Mouse (Mus musculus): ENCODE measurements at regions not wholly inside any gene's neighbourhood (a gene's known extent, or its start where the extent isn't known, plus 50 kb on each side); places are given as distances from the start of the nearest gene placed in this dataset.

GRCm38 (mm10) chr4:87653440-87654165 is 379.6 kb downstream of the Mllt3 start:
- Histone ChIP-seq H3K9ac (ENCODE audit: low read depth, low read length) (no peak overlapping the region), H3K4me3 (replicated peaks; ENCODE audit: low read depth, low read length) (no peak overlapping the region), H3K9me3 (replicated peaks; ENCODE audit: low read length) (no peaks in the 10 kb centered on the region), H3K4me2 (ENCODE audit: low read length) (no peak overlapping the region), H3K4me1 (replicated peaks; ENCODE audit: insufficient read depth, low read length) (peaks cover 4% of the 10 kb centered on the region; the same call in 1 of the 2 replicates), H3K36me3 (ENCODE audit: insufficient read depth, low read length) (no peaks in the 10 kb centered on the region), H3K27ac (no peak overlapping the region), H3K27me3 (ENCODE audit: insufficient read depth, low read length) (no peaks in the 10 kb centered on the region)
- no peak for TF ChIP-seq CTCF (IDR thresholded peaks at IDR 0.05; ENCODE audit: low read depth)
- WGBS, result 55% methylated on average over 5 of the region's 5 CpGs
- no peak; the same call in 1 of the 2 replicates for ATAC-seq (replicated peaks; ENCODE audit: low FRiP score, low read depth)
- DNase-seq (ENCODE audit: low spot score), result peak; percentile 71

GRCm38 (mm10) chr4:87652314-87652934 is 380.7 kb downstream of the Mllt3 start:
- ATAC-seq (replicated peaks; ENCODE audit: low FRiP score, low read depth) (no peak), DNase-seq (ENCODE audit: low spot score) (no peak)
- 41% methylated on average over 8 of the region's 8 CpGs for WGBS
- no peaks in the 10 kb centered on the region for H3K36me3 ChIP-seq (ENCODE audit: insufficient read depth, low read length)
- 0 out of 2 replicates have a peak, but pooled peaks cover 11% of the 10 kb centered on the region for H3K4me1 ChIP-seq (replicated peaks; ENCODE audit: insufficient read depth, low read length)
- no peak overlapping the region for H3K27ac ChIP-seq
- no peak for TF ChIP-seq CTCF (IDR thresholded peaks at IDR 0.05; ENCODE audit: low read depth)
- no peak overlapping the region for H3K9ac ChIP-seq (ENCODE audit: low read depth, low read length)
- H3K4me2 ChIP-seq (ENCODE audit: low read length), result no peak overlapping the region
- H3K4me3 ChIP-seq (replicated peaks; ENCODE audit: low read depth, low read length), result no peak overlapping the region
- no peaks in the 10 kb centered on the region for H3K9me3 ChIP-seq (replicated peaks; ENCODE audit: low read length)
- H3K27me3 ChIP-seq (ENCODE audit: insufficient read depth, low read length), result no peaks in the 10 kb centered on the region

GRCm38 (mm10) chr4:87651275-87651674 is 381.9 kb downstream of the Mllt3 start:
- ATAC-seq (replicated peaks; ENCODE audit: low FRiP score, low read depth) (no peak), DNase-seq (ENCODE audit: low spot score) (no peak)
- H3K27ac ChIP-seq, result no peak overlapping the region
- WGBS, result 86% methylated on average over 3 of the region's 3 CpGs
- H3K36me3 ChIP-seq (ENCODE audit: insufficient read depth, low read length), result no peaks in the 10 kb centered on the region
- no peak overlapping the region for H3K4me2 ChIP-seq (ENCODE audit: low read length)
- H3K9me3 ChIP-seq (replicated peaks; ENCODE audit: low read length), result no peaks in the 10 kb centered on the region
- H3K4me3 ChIP-seq (replicated peaks; ENCODE audit: low read depth, low read length), result no peak overlapping the region
- no peak for TF ChIP-seq CTCF (IDR thresholded peaks at IDR 0.05; ENCODE audit: low read depth)
- no peaks in the 10 kb centered on the region for H3K27me3 ChIP-seq (ENCODE audit: insufficient read depth, low read length)
- H3K9ac ChIP-seq (ENCODE audit: low read depth, low read length), result no peak overlapping the region
- H3K4me1 ChIP-seq (replicated peaks; ENCODE audit: insufficient read depth, low read length), result 0 out of 2 replicates have a peak, but pooled peaks cover 11% of the 10 kb centered on the region

- ATAC-seq (replicated peaks; ENCODE audit: low FRiP score, low read depth), result no peak
- Histone ChIP-seq H3K27me3 (ENCODE audit: insufficient read depth, low read length) (no peaks in the 10 kb centered on the region), H3K9me3 (replicated peaks; ENCODE audit: low read length) (no peaks in the 10 kb centered on the region), H3K4me1 (replicated peaks; ENCODE audit: insufficient read depth, low read length) (0 out of 2 replicates have a peak, but pooled peaks cover 11% of the 10 kb centered on the region), H3K27ac (no peak overlapping the region), H3K4me3 (replicated peaks; ENCODE audit: low read depth, low read length) (no peak overlapping the region), H3K36me3 (ENCODE audit: insufficient read depth, low read length) (no peaks in the 10 kb centered on the region), H3K4me2 (ENCODE audit: low read length) (no peak overlapping the region), H3K9ac (ENCODE audit: low read depth, low read length) (no peak overlapping the region)
- WGBS, result 56% methylated on average over 6 of the region's 6 CpGs
- no peak for TF ChIP-seq CTCF (IDR thresholded peaks at IDR 0.05; ENCODE audit: low read depth)
- DNase-seq (ENCODE audit: low spot score), result no peak
These were observed 382.3 kb downstream of the Mllt3 start for GRCm38 (mm10) chr4:87650837-87651236.

- H3K4me1 ChIP-seq (replicated peaks; ENCODE audit: insufficient read depth, low read length), result 0 out of 2 replicates have a peak, but pooled peaks cover 11% of the 10 kb centered on the region
- no peak for ATAC-seq (replicated peaks; ENCODE audit: low FRiP score, low read depth)
- 84% methylated on average over 3 of the region's 3 CpGs for WGBS
These were observed 382.8 kb downstream of the Mllt3 start for GRCm38 (mm10) chr4:87650393-87650792.

DNA sequence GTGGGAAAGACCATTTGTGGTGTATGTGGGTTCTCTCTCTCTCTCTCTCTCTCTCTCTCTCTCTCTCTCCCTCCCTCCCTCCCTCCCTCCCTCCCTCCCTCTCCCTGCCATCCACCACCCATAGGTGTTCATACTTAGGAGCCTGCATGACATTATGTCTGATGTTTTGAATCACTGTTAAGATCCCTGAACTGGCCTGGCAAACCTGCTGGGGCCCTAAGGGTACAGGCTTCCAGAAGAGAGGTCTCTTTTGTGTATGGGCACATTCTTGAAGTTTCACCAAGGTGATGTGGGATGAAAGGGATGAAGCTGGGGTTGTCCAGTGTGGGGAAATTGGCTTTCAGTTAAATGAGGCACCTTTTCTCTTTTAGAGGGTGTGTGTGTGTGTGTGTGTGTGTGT is 384.2 kb downstream of the Mllt3 start:
- H3K4me2 ChIP-seq (ENCODE audit: low read length), result peak overlapping the region; percentile 54
- no peaks in the 10 kb centered on the region for H3K27me3 ChIP-seq (ENCODE audit: insufficient read depth, low read length)
- H3K4me1 ChIP-seq (replicated peaks; ENCODE audit: insufficient read depth, low read length), result 0 out of 2 replicates have a peak, but pooled peaks cover 11% of the 10 kb centered on the region
- no peak overlapping the region for H3K4me3 ChIP-seq (replicated peaks; ENCODE audit: low read depth, low read length)
- H3K36me3 ChIP-seq (ENCODE audit: insufficient read depth, low read length), result no peaks in the 10 kb centered on the region
- H3K9me3 ChIP-seq (replicated peaks; ENCODE audit: low read length), result no peaks in the 10 kb centered on the region
- no peak for TF ChIP-seq CTCF (IDR thresholded peaks at IDR 0.05; ENCODE audit: low read depth)
- no peak overlapping the region for H3K9ac ChIP-seq (ENCODE audit: low read depth, low read length)
- DNase-seq (ENCODE audit: low spot score) (no peak), ATAC-seq (replicated peaks; ENCODE audit: low FRiP score, low read depth) (no peak)
- no peak overlapping the region for H3K27ac ChIP-seq

More at GRCm38 (mm10) chr4:87650393-87650792, 382.8 kb downstream of the Mllt3 start:
- no peak for TF ChIP-seq CTCF (IDR thresholded peaks at IDR 0.05; ENCODE audit: low read depth)
- Histone ChIP-seq H3K9me3 (replicated peaks; ENCODE audit: low read length) (no peaks in the 10 kb centered on the region), H3K36me3 (ENCODE audit: insufficient read depth, low read length) (no peaks in the 10 kb centered on the region), H3K9ac (ENCODE audit: low read depth, low read length) (no peak overlapping the region), H3K27ac (no peak overlapping the region), H3K4me2 (ENCODE audit: low read length) (no peak overlapping the region), H3K4me3 (replicated peaks; ENCODE audit: low read depth, low read length) (no peak overlapping the region), H3K27me3 (ENCODE audit: insufficient read depth, low read length) (no peaks in the 10 kb centered on the region)
- no peak for DNase-seq (ENCODE audit: low spot score)
